Mouse (Mus musculus): ENCODE measurements around the gene Cyp26c1. TPM values are rescaled to one million over a fixed set of nuclear protein-coding genes. Genes with fewer than 3 reads are reported as not detected.
A peak's percentile ranks its signal among the peaks of the same experiment; 100 is the strongest.

The Cyp26c1 gene
- polyA plus RNA-seq, 2 experiments: 0.01 TPM; not detected in 1

GRCm38 (mm10) chr19:37705722-37706121 is 20.3 kb downstream of the Cyp26c1 start:
- no peak overlapping the region for H3K4me3 ChIP-seq (ENCODE audit: insufficient read depth in 1 of 2, low read depth in 2 of 2, low read length in 2 of 2)
- 67% methylated on average over 5 of the region's 5 CpGs for WGBS (ENCODE audit: insufficient replicate concordance)
- ATAC-seq (ENCODE audit: insufficient read depth): no peak
- no peaks in the 10 kb centered on the region for H3K9me3 ChIP-seq (ENCODE audit: control insufficient read depth, low read length)
- no peak for DNase-seq (ENCODE audit: low read depth in 3 of 3, low spot score in 3 of 3)
- peaks cover 20% of the 10 kb centered on the region for H3K27me3 ChIP-seq (ENCODE audit: control insufficient read depth, insufficient read depth, low read length)
- no peak overlapping the region for H3K9ac ChIP-seq (replicated peaks)
- TF ChIP-seq EP300 (IDR thresholded peaks at IDR 0.05; ENCODE audit: low read depth): no peak
- no peak for TF ChIP-seq CTCF (IDR thresholded peaks at IDR 0.05; ENCODE audit: low read depth)
- no peaks in the 10 kb centered on the region; a peak in 1 of 4 replicates for H3K4me1 ChIP-seq (replicated peaks; ENCODE audit: control insufficient read depth in 2 of 2, insufficient read depth in 2 of 2, low read length in 1 of 2)
- no peaks in the 10 kb centered on the region for H3K36me3 ChIP-seq (replicated peaks; ENCODE audit: control insufficient read depth, insufficient read depth, low read depth)
- no peak overlapping the region for H3K27ac ChIP-seq
- H3K4me2 ChIP-seq (ENCODE audit: low read depth): no peak overlapping the region

- Histone ChIP-seq H3K36me3 (replicated peaks; ENCODE audit: control insufficient read depth, insufficient read depth, low read depth) (no peaks in the 10 kb centered on the region), H3K4me3 (ENCODE audit: insufficient read depth in 1 of 2, low read depth in 2 of 2, low read length in 2 of 2) (no peak overlapping the region), H3K4me2 (ENCODE audit: low read depth) (no peak overlapping the region), H3K9me3 (ENCODE audit: control insufficient read depth, low read length) (no peaks in the 10 kb centered on the region), H3K9ac (replicated peaks) (no peak overlapping the region), H3K27me3 (ENCODE audit: control insufficient read depth, insufficient read depth, low read length) (no peaks in the 10 kb centered on the region), H3K27ac (no peak overlapping the region), H3K4me1 (replicated peaks; ENCODE audit: control insufficient read depth in 2 of 2, insufficient read depth in 2 of 2, low read length in 1 of 2) (no peaks in the 10 kb centered on the region)
- no peak for TF ChIP-seq CTCF (IDR thresholded peaks at IDR 0.05; ENCODE audit: low read depth)
- no peak for TF ChIP-seq EP300 (IDR thresholded peaks at IDR 0.05; ENCODE audit: low read depth)
- 36% methylated on average over 10 of the region's 10 CpGs for WGBS (ENCODE audit: insufficient replicate concordance)
- DNase-seq (ENCODE audit: low read depth in 3 of 3, low spot score in 3 of 3) (peak in 2 of 3 experiments; percentile 26 to 30), ATAC-seq (ENCODE audit: insufficient read depth) (no peak)
Measured at GRCm38 (mm10) chr19:37714681-37715080, 29.3 kb downstream of the Cyp26c1 start.

DNA sequence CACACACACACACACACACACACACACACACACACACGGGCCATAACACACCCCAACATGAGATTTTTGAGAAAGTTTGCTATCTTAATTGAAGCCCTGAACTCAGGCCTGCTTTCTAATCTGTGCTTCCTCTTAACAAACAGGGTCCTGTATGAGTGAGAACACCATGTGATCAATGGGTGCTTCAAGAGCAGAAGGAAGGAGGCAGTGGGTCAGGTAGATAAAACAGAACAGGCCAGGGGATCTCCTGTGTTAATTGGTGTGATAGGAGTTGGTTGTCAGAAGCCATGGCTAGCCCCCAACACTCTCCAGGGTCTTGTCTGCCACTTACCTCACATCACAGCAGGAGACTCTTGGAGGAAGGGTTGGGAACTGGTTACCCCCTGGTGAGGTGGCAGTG is 30.6 kb downstream of the Cyp26c1 start:
- Histone ChIP-seq H3K9me3 (ENCODE audit: control insufficient read depth, low read length) (no peaks in the 10 kb centered on the region), H3K4me2 (ENCODE audit: low read depth) (no peak overlapping the region), H3K27ac (no peak overlapping the region), H3K9ac (replicated peaks) (no peak overlapping the region), H3K27me3 (ENCODE audit: control insufficient read depth, insufficient read depth, low read length) (no peaks in the 10 kb centered on the region), H3K36me3 (replicated peaks; ENCODE audit: control insufficient read depth, insufficient read depth, low read depth) (no peaks in the 10 kb centered on the region), H3K4me3 (ENCODE audit: insufficient read depth in 1 of 2, low read depth in 2 of 2, low read length in 2 of 2) (no peak overlapping the region), H3K4me1 (replicated peaks; ENCODE audit: control insufficient read depth in 2 of 2, insufficient read depth in 2 of 2, low read length in 1 of 2) (no peaks in the 10 kb centered on the region)
- TF ChIP-seq EP300 (IDR thresholded peaks at IDR 0.05; ENCODE audit: low read depth) (no peak), CTCF (IDR thresholded peaks at IDR 0.05; ENCODE audit: low read depth) (no peak)
- 41% methylated on average over 1 of the region's 1 CpGs for WGBS (ENCODE audit: insufficient replicate concordance)
- ATAC-seq (ENCODE audit: insufficient read depth) (no peak), DNase-seq (ENCODE audit: low read depth in 3 of 3, low spot score in 3 of 3) (no peak)

GRCm38 (mm10) chr19:37716524-37717175 is 31.3 kb downstream of the Cyp26c1 start:
- Histone ChIP-seq H3K36me3 (replicated peaks; ENCODE audit: control insufficient read depth, insufficient read depth, low read depth) (no peaks in the 10 kb centered on the region), H3K27me3 (ENCODE audit: control insufficient read depth, insufficient read depth, low read length) (no peaks in the 10 kb centered on the region), H3K9me3 (ENCODE audit: control insufficient read depth, low read length) (no peaks in the 10 kb centered on the region), H3K4me2 (ENCODE audit: low read depth) (no peak overlapping the region), H3K4me1 (replicated peaks; ENCODE audit: control insufficient read depth in 2 of 2, insufficient read depth in 2 of 2, low read length in 1 of 2) (no peaks in the 10 kb centered on the region), H3K9ac (replicated peaks) (no peak overlapping the region), H3K4me3 (ENCODE audit: insufficient read depth in 1 of 2, low read depth in 2 of 2, low read length in 2 of 2) (no peak overlapping the region), H3K27ac (no peak overlapping the region)
- 71% methylated on average over 12 of the region's 12 CpGs for WGBS (ENCODE audit: insufficient replicate concordance)
- ATAC-seq (ENCODE audit: insufficient read depth) (no peak), DNase-seq (ENCODE audit: low read depth in 3 of 3, low spot score in 3 of 3) (no peak)
- TF ChIP-seq EP300 (IDR thresholded peaks at IDR 0.05; ENCODE audit: low read depth): no peak
- TF ChIP-seq CTCF (IDR thresholded peaks at IDR 0.05; ENCODE audit: low read depth): no peak

- TF ChIP-seq EP300 (IDR thresholded peaks at IDR 0.05; ENCODE audit: low read depth) (no peak), CTCF (IDR thresholded peaks at IDR 0.05; ENCODE audit: low read depth) (no peak)
Measured at GRCm38 (mm10) chr19:37719166-37719565, 33.8 kb downstream of the Cyp26c1 start.

More at GRCm38 (mm10) chr19:37719166-37719565, 33.8 kb downstream of the Cyp26c1 start:
- no peak overlapping the region for H3K4me2 ChIP-seq (ENCODE audit: low read depth)
- ATAC-seq (ENCODE audit: insufficient read depth): no peak
- H3K9ac ChIP-seq (replicated peaks): no peak overlapping the region
- no peak overlapping the region for H3K4me3 ChIP-seq (ENCODE audit: insufficient read depth in 1 of 2, low read depth in 2 of 2, low read length in 2 of 2)
- H3K27me3 ChIP-seq (ENCODE audit: control insufficient read depth, insufficient read depth, low read length): no peaks in the 10 kb centered on the region
- 24% methylated on average over 1 of the region's 1 CpGs for WGBS (ENCODE audit: insufficient replicate concordance)
- no peaks in the 10 kb centered on the region for H3K4me1 ChIP-seq (replicated peaks; ENCODE audit: control insufficient read depth in 2 of 2, insufficient read depth in 2 of 2, low read length in 1 of 2)
- H3K27ac ChIP-seq: no peak overlapping the region
- no peak for DNase-seq (ENCODE audit: low read depth in 3 of 3, low spot score in 3 of 3)
- H3K36me3 ChIP-seq (replicated peaks; ENCODE audit: control insufficient read depth, insufficient read depth, low read depth): no peaks in the 10 kb centered on the region
- H3K9me3 ChIP-seq (ENCODE audit: control insufficient read depth, low read length): no peaks in the 10 kb centered on the region

Data from liver, embryonic 14.5 days (tissue).